Mouse (Mus musculus) G1E (cell line): ENCODE results near the gene Dnajb8.

Source experiments
- CTCF ChIP-seq: IDR thresholded peaks from 2 replicates; pipeline ENCODE4 v1.5.1; 2012; ENCODE audit warnings: low read depth, low read length, inconsistent platforms, mixed read lengths
- GATA1 ChIP-seq: IDR thresholded peaks from 2 replicates; pipeline ENCODE4 v1.6.1; 2012; ENCODE audit warnings: borderline replicate concordance, low read length, inconsistent platforms, mixed read lengths
- GATA2 ChIP-seq: IDR thresholded peaks from 2 replicates; pipeline ENCODE4 v1.6.1; 2012; ENCODE audit warnings: low read depth, low read length, inconsistent platforms, borderline replicate concordance
- POLR2AphosphoS5 ChIP-seq: IDR thresholded peaks from 2 replicates; pipeline ENCODE4 v1.6.1; 2012; ENCODE audit warnings: low read depth, low read length, inconsistent platforms; ENCODE audit not compliant: insufficient replicate concordance

DNA sequence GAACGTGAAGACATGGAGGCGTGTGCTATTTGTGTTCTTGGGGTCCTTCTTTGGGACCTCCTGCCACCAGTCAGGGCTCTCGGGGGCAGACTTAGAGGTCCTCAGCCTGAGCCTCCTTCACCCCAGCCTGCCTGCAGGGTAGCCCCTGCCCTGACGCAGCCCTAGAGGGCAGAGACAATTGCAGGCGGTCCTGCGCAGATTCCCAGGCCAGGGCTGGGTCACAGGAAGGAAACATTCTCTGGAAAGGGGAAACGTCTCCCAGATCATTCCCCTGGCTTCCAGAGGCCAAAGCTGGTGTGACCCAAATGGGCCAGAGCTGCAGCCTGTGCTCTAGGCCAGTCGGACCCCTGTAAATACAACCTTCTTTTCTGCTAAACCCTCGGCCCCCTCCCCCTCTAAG, 16.1 kb upstream of the Dnajb8 start:
- TF ChIP-seq CTCF: no peak
- TF ChIP-seq GATA1: no peak
- no peak for TF ChIP-seq POLR2AphosphoS5
- TF ChIP-seq GATA2: no peak
